Mouse (Mus musculus) heart, adult 2 months (tissue): ENCODE measurements at regions not wholly inside any gene's neighbourhood (a gene's known extent, or its start where the extent isn't known, plus 50 kb on each side); places are given as distances from the start of the nearest gene placed in this dataset.
A peak's percentile ranks its signal among the peaks of the same experiment; 100 is the strongest.

Experiments used
- CTCF ChIP-seq: fragments of 200-600 bp; IDR thresholded peaks from 2 replicates; pipeline ENCODE4 v1.8.1; 2022; ENCODE audit warnings: antibody characterized with exemption, mild to moderate bottlenecking, moderate library complexity
- EP300 ChIP-seq: fragments of 200-500 bp; IDR thresholded peaks from 2 replicates; pipeline ENCODE4 v1.6.1; 2011; ENCODE audit warnings: low read depth, low read length, control low read depth; ENCODE audit not compliant: insufficient read depth
- POLR2A ChIP-seq: fragments of 200-500 bp; IDR thresholded peaks from 2 replicates; pipeline ENCODE4 v1.6.1; 2011; ENCODE audit warnings: mild to moderate bottlenecking, low read depth, low read length, control low read depth; ENCODE audit not compliant: insufficient read depth

- no peak for TF ChIP-seq POLR2A
- TF ChIP-seq EP300: no peak
- TF ChIP-seq CTCF: peak; percentile 76
These were observed 268.4 kb upstream of the Rspo3 start for GRCm38 (mm10) chr10:29803915-29804545.
